Mouse (Mus musculus): ENCODE results near the gene A630076J17Rik.

DNA sequence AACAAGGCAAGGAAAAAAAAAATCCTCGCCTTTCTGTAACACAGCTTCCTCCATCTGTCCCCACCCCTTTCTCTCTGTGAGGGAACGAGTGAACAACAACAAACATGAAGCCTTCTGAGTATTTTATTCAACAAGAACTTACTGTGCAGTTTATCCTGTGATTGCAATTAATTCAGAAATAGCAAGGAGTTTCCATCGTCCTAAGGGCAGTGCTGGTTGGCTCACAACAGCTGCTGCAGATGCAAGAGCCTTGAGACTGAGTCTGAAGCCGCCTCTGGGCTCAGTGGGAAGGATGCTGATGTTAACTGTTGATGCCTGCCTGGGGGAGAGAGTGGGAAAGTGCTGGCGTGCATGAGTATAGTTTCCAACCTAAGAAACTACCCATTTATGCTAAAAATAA lies 27.5 kb downstream of the A630076J17Rik start:
- TF ChIP-seq CTCF (IDR thresholded peaks at IDR 0.05; ENCODE audit: low read depth) (no peak), EP300 (IDR thresholded peaks at IDR 0.05; ENCODE audit: low read depth) (no peak)
